Mouse (Mus musculus) heart, adult 2 months (tissue): Measurements from ENCODE around the gene Slc25a30. TPM values are rescaled to one million over a fixed set of nuclear protein-coding genes. Genes with fewer than 3 reads are reported as not detected.

ENCODE experiments used
- DNase-seq, 2 experiments: peaks; one replicate each; pipeline ENCODE4 v3.0.0; 2021
- H3K27ac ChIP-seq: fragments of 200-600 bp; 2 replicates; pipeline ENCODE4 v1.8.1; 2022
- H3K27me3 ChIP-seq: fragments of 200-500 bp; 2 replicates; pipeline ENCODE4 v1.6.1; 2012; ENCODE audit warnings: mild to moderate bottlenecking, low read length, inconsistent platforms, mixed read lengths; ENCODE audit not compliant: control insufficient read depth, insufficient read depth
- H3K36me3 ChIP-seq: fragments of 200-500 bp; 2 replicates; pipeline ENCODE4 v1.6.1; 2012; ENCODE audit warnings: low read length, inconsistent platforms; ENCODE audit not compliant: control insufficient read depth, insufficient read depth
- H3K4me1 ChIP-seq: fragments of 200-500 bp; 2 replicates; pipeline ENCODE4 v1.6.1; 2011; ENCODE audit warnings: low read length; ENCODE audit not compliant: control insufficient read depth, insufficient read depth
- H3K4me3 ChIP-seq: fragments of 200-600 bp; 2 replicates; pipeline ENCODE4 v1.8.1; 2022
- H3K79me2 ChIP-seq: fragments of 200-500 bp; replicated peaks from 2 replicates; pipeline ENCODE4 v1.6.1; 2012; ENCODE audit warnings: mild to moderate bottlenecking, inconsistent platforms, low read length, moderate library complexity, mixed read lengths; ENCODE audit not compliant: control insufficient read depth, insufficient read depth
- H3K9ac ChIP-seq: fragments of 200-500 bp; 2 replicates; pipeline ENCODE4 v1.6.1; 2012; ENCODE audit warnings: low read depth, mild to moderate bottlenecking, control low read depth, inconsistent platforms, low read length, mixed read lengths
- CTCF ChIP-seq: fragments of 200-600 bp; IDR thresholded peaks from 2 replicates; pipeline ENCODE4 v1.8.1; 2022; ENCODE audit warnings: antibody characterized with exemption, mild to moderate bottlenecking, moderate library complexity
- EP300 ChIP-seq: fragments of 200-500 bp; IDR thresholded peaks from 2 replicates; pipeline ENCODE4 v1.6.1; 2011; ENCODE audit warnings: low read depth, low read length, control low read depth; ENCODE audit not compliant: insufficient read depth
- POLR2A ChIP-seq: fragments of 200-500 bp; IDR thresholded peaks from 2 replicates; pipeline ENCODE4 v1.6.1; 2011; ENCODE audit warnings: mild to moderate bottlenecking, low read depth, low read length, control low read depth; ENCODE audit not compliant: insufficient read depth
- WGBS: fragments of 180-500 bp; shearing (Covaris S2); methylation state at CpG from one replicate; pipeline ENCODE4 v1.1.7; 2018; 5-methylcytosine and 5-hydroxymethylcytosine counted together
- intact Hi-C: fragments of 180-260 bp; cut with DNase I; formaldehyde crosslinking; loops from one replicate; pipeline ENCODE4 v1.15.1; 2025
- polyA plus RNA-seq: library from polyadenylated mRNA; depleted of rRNA; stranded (reverse); fragments of >200 nt; gene quantifications from 2 replicates; pipeline ENCODE4 v1.2.3, GENCODE M21; 2012; rRNA removed
- total RNA-seq, 2 experiments: library from RNA; stranded (reverse); gene quantifications; 2 replicates each; pipeline ENCODE4 v1.2.3; 2021

Gene Slc25a30
- total and polyA plus RNA-seq, 3 experiments: 6.3 to 15.2 (median 13.9) TPM

DNA sequence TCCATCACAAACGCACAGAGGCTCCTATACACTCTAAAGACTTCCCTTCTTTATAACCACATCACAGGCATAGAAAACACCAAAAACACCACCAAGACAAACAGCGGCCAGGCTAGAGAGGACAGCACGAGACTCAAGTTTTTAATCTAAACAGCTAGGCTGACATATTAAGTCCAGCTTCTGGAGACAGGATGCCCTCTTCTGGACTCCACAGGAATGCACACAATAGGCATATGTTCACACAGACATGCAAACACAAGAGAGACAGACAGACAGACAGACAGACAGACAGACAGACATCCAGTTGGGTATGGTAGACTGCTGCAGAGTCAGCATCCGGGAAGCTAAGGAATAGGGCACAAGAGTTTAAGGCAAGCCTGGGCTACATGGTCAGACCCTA lies 73.2 kb downstream of the Slc25a30 start:
- intact Hi-C loops: no loop called here
- no peak for DNase-seq
- Histone ChIP-seq H3K9ac (no peak overlapping the region), H3K36me3 (peaks cover 2% of the 10 kb centered on the region), H3K79me2 (no peaks in the 10 kb centered on the region), H3K27me3 (no peaks in the 10 kb centered on the region), H3K27ac (no peak overlapping the region), H3K4me1 (no peaks in the 10 kb centered on the region), H3K4me3 (no peak overlapping the region)
- 84% methylated on average over 4 of the region's 4 CpGs for WGBS
- 0 out of 2 replicates have a peak, but pooled peaks have one; percentile 10 for TF ChIP-seq CTCF
- TF ChIP-seq POLR2A: no peak

DNA sequence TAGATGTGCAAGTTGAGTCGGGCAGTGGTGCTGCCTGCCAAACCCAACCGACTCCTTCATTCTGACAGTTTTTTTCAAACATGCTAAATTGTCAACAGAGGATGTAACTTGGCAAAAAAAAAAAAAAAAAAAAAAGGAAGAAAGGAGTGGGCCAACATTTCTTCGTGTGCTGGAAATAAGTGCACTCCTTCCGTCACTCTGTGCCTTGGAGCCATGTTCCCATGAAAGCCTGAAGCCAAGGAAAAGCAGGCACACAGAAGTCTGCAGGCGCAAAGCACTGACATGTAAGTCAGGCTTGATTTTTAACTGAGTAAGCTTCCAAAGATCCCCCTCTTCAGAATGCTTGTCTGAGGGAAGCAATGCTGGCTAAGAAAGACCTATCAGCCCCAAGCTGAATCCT lies 74.2 kb downstream of the Slc25a30 start:
- Histone ChIP-seq H3K4me1 (no peaks in the 10 kb centered on the region), H3K9ac (no peak overlapping the region), H3K4me3 (no peak overlapping the region), H3K27ac (no peak overlapping the region), H3K36me3 (peaks cover 2% of the 10 kb centered on the region), H3K27me3 (no peaks in the 10 kb centered on the region), H3K79me2 (no peaks in the 10 kb centered on the region)
- WGBS: 79% methylated on average over 5 of the region's 5 CpGs
- DNase-seq: no peak
- intact Hi-C loops: no loop called here
- TF ChIP-seq CTCF (no peak), EP300 (no peak), POLR2A (no peak)

DNA sequence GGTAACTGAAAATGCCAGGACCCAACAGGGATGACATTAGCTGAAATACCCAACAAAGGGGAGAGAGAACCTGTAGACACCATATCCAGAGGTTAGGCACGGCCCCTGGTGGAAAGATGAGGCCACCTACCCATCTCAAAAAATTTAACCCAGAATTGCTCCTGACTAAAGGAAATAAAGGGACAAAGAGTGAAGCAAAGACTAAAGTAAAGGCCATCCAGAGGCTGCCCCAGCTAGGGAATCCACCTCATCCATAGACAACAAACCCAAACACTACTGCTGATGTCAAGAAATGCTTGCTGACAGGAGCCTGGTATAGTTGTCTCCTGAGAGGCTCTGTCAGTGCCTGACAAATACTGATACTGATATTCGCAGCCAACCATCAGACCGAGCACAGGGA lies 75.1 kb downstream of the Slc25a30 start:
- H3K4me3 ChIP-seq: no peak overlapping the region
- no peak overlapping the region for H3K27ac ChIP-seq
- H3K36me3 ChIP-seq: peaks cover 6% of the 10 kb centered on the region
- DNase-seq: no peak
- H3K9ac ChIP-seq: no peak overlapping the region
- intact Hi-C loops: no loop called here
- no peaks in the 10 kb centered on the region for H3K27me3 ChIP-seq
- H3K4me1 ChIP-seq: no peaks in the 10 kb centered on the region
- TF ChIP-seq EP300 (no peak), CTCF (no peak), POLR2A (no peak)
- WGBS: 97% methylated on average over 3 of the region's 3 CpGs
- no peaks in the 10 kb centered on the region for H3K79me2 ChIP-seq

Other genes with a start within 250 kb of the Slc25a30 start
- gene Spert, start 193.9 kb downstream of the Slc25a30 start, total RNA-seq: not detected
- gene Spert, start 193.9 kb downstream of the Slc25a30 start, polyA plus RNA-seq: 0.16 and 0.38 TPM in 2 replicates
- gene Erich6b, start 144.8 kb downstream of the Slc25a30 start, total RNA-seq: not detected
- gene Erich6b, start 144.8 kb downstream of the Slc25a30 start, polyA plus RNA-seq: not detected in 2 replicates
- 10 to 100 TPM; 13.1 to 14.0 TPM for gene Cog3, start 32.5 kb downstream of the Slc25a30 start, total RNA-seq
- 6.0 and 11.7 TPM in 2 replicates for gene Cog3, start 32.5 kb downstream of the Slc25a30 start, polyA plus RNA-seq
- 1,000 to 10,000 TPM; 2,957 to 3,343 TPM for gene Tpt1, start 58.1 kb upstream of the Slc25a30 start, total RNA-seq
- gene Tpt1, start 58.1 kb upstream of the Slc25a30 start, polyA plus RNA-seq: 1,003 and 1,026 TPM in 2 replicates
- not detected for gene Kctd4, start 168.0 kb upstream of the Slc25a30 start, total RNA-seq
- not detected in 2 replicates for gene Kctd4, start 168.0 kb upstream of the Slc25a30 start, polyA plus RNA-seq
- gene Gtf2f2, start 223.8 kb upstream of the Slc25a30 start, total RNA-seq: 10 to 100 TPM; 10.2 to 12.3 TPM
- gene Gtf2f2, start 223.8 kb upstream of the Slc25a30 start, polyA plus RNA-seq: 2.6 and 3.3 TPM in 2 replicates